Mouse (Mus musculus) retina, postnatal 7 days (tissue): Measurements from ENCODE around the gene Tfb2m.
A peak's percentile ranks its signal among the peaks of the same experiment; 100 is the strongest.

Source experiments
- DNase-seq: peaks from one replicate; pipeline ENCODE4 v3.0.0-alpha.2; 2012; ENCODE audit warnings: low read depth, low spot score

The Tfb2m gene

DNA sequence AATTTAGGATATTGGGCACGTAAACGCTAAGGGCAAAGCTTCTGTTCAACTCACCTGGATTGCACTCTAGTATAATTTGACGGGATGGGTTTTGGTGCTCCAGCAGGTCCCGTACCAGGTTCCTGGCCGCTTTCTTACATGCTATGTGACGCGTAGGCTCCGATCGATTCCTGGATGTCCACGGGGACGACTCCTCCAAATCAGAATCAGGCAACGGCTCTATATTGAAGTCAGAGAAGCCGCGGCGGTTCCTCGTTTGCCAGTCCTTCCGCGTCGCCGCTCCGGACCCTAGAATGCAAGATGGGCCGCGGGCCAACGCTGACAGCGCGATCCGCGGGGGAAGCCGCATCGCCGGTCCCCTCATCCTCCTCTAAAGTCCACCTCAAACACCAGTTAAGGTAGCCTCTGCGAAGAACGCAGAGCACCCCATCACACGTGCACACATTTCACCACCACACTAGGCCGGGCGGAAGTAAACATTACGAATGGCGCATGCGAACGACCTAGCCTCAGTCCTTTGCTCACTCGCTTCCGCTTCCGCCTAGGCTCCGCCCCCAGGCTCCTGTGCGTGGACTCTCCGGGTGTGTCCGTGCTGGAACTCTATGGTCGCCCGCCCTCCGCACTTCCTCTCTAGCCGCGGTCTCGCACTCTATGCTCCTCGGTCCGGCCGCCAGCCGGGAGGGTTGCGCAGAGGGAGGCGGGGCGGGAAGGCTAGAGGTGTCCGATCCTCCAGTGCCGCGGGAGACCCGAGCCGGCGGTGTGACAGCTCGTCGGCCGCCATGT is at the start of gene Tfb2m, which contains the start of gene Cnst:
Tfb2m (minus strand) TSS at position 500 of the 783 bp plus-strand sequence.
Cnst (plus strand) TSS at position 603 of the 783 bp plus-strand sequence.
- DNase-seq: peak; percentile 96

DNA sequence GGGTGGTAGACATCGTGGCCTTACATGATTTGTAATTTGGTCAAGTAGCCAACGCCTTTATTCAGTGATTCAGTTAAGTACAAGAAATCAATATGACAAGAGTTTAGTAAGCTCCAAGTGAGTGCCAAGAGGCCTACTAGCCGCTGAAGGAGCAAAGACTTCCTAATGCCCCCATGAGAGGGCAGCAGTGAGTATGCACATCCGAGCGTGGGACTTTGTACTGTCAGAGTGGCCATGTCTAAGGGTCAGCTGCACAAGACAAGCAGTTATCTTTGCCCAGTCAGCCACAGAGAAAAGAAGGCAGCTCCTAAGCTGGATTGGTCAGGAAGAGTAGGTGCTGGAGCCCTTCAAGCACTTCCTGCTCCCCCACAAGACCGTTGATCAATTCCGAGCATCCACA is 46.9 kb upstream of the Tfb2m start:
- DNase-seq: no peak

DNA sequence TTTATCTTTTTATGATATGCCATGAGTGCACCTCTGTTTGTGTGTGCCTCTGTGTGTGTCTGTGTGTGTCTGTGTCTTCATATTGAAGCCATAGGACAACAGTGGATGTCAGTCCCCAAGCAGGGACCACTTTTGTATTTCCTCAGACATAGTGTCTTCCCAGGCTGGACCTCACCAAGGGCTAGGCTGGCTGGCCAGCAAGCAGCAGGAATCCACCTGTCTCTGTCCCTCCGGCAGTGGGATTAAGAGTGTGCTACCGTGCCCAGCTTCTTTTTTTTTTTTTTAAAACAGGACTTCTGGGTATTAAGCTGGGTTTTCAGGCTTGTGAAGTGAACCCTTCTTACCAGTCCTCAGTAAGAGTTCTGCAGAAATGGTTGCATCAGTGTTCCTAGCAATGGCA is 46.1 kb upstream of the Tfb2m start:
- no peak for DNase-seq

DNA sequence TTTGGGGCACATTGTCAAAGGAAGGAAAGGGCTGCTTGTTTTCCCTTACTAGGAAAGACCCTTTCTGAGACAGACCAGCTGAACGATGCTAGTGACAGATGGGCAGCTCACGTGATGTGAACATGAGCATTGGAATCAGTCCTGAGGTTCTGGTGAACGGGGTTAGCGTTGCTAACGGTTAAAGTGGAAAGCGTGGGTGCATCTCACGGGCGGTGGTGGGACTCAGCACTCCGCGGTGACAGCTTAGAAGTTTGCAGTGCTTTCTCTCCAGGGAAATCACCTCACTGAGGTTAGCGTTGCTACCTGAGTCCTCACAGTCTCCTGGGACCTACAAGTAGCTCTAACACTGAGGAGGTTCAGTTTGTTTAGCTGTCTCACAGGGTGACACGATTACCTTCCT is 45.6 kb upstream of the Tfb2m start:
- no peak for DNase-seq

DNA sequence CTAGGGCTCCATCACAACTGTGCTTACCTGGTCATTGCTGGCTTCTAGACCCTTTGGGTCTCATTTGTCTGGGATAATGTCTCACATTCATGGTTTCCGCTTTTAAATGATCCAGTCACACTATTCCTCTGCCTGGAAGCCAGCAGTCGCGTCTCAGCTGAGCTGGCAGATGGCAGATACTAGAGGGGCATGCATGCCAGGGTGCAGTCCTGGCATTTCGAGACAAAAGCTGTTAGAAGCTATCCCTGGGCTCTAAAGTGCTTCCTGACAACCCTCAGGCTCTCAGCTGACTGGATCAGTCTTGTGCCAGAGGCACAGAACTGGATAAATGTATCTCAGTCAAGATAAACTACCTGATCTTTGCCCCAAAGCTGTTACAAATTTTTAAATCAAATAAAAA is 42.2 kb upstream of the Tfb2m start:
- no peak for DNase-seq

DNA sequence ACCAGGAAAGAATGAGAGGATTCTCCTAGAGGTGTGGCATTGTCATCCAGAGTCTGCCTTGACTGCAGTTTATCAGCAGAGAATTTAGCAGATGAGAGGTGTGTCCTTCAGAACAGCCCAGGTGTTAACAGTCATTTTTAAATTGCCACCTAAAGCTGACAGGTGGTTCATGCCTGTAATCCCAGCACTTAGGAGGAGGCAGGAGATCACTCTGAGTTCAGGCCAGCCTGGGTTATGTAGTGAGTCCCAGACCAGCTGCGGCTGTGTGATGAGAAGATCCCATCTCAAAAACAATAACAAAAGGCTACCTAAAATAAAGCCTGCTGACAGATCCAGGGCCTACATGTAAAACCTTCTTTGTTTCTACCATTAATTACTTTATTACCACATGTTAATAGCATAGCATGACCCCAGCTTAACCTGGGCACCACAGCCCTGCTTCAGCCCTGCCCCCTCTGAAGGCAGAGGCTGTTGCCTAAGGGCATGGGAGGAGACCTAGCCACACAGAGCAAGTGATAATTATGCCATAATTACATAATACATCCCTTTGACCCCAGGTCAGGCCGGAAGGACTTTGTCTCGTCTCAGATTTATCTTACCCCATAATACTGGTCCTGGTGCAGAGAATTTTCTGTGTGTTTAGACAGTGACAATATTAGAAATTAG is 40.5 kb upstream of the Tfb2m start:
- DNase-seq: no peak

DNA sequence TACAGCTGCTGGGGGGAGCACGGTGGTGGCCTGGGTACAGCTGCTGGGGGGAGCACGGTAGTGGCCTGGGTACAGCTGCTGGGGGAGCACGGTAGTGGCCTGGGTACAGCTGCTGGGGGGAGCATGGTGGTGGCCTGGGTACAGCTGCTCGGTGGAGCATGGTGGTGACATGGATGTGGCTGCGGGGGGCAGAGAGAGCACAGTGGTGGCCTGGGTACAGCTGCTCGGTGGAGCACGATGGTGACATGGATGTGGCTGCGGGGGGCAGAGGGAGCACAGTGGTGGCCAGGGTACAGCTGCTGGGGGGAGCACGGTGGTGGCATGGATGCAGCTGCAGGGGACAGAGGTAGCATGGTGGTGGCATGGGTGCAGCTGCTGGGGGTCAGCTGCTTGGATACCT is 39.6 kb upstream of the Tfb2m start:
- no peak for DNase-seq

DNA sequence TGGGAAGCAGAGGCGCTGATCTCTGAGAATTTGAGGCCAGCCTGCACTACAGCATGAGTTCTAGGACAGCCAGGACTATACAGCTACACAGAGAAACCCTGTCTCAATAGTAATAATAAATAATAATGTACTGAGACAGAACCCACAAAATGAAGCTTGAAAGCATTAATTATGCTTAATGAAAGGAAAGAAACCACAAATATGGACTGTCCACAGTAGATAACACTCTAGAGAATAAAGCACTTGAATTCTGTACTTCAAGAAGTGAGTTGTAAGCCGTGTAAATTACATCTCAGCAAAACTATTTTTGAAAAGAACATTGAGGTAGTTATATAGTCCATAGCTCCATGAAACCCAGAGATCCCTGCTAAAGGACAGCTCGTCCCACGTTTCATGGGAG is 38.2 kb upstream of the Tfb2m start:
- DNase-seq: no peak

DNA sequence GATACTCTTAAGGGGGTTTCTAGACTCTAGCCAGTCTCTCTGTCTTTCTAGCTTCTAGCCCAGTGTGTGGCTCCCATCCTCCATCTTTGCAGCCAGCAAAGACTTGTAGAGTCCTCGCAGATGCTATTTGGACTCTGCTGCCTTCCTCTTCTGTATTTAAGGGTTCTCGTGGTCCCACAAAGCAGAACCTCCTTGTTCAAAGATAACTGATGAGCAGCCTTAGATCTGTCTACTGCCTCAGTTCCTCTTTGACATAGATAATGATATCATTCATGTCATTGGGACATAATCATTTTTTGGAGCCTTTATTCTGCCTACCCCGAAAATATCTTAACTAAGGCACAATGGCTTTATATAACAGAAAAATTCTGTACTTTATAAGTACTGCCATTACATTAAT is 37.0 kb upstream of the Tfb2m start:
- no peak for DNase-seq

DNA sequence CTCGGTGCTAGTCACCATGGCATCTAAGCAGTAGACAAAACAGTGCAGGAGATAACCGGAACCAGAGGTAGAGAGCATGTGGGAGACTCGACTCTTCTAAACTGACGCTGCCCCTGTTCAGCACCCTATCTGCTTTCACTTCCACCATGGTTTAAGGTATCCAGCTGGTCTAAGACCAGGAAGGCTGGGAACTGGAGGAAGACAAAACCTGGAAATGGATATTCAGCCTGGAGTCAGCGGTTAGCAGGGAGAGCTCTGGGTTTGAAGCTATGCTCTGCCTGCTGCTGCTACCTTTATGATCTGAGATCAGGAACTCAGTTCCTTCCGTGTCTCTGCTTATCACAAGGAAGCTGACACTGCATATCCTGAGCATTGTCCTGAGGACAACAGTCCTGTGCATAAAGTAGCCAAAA is 36.0 kb upstream of the Tfb2m start:
- DNase-seq: no peak

DNA sequence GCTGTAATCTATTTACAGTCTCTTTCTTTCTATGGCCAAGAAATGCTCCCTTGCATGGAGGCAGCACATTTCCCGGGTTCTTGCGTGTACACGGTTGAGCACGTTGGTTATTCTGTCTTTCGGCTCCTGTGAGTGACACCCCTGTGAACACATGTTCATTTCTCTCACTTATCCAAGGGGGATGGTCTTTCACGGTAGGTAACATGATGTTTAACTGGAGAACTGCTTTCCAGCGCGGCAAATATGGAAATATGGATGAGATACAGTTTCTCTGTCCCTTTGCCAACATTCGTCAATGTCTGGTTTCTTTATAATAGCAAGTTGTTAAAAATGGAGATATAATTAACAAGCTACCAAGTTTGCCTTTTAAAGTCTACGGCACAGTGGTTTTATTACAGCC is 35.4 kb upstream of the Tfb2m start:
- DNase-seq: no peak

DNA sequence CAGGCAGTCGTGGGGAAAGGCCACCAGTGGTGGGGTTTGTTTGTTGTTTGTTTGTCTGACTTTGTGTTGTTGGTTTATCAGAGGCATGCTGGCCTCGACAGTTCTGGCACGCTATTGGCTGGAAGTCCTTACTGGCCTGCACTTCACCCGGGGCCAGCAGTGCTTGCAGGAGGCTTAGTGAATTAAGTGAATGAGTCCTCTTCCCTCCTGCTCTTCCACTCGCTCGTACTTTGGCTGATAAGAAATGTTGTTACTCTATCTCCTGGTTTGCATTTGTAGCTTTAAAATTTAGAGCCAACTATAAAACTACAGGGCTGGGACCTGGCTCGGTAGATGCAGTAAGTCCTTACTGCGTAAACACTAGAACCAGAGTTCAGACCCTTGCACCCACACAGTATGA is 34.1 kb upstream of the Tfb2m start:
- no peak for DNase-seq

DNA sequence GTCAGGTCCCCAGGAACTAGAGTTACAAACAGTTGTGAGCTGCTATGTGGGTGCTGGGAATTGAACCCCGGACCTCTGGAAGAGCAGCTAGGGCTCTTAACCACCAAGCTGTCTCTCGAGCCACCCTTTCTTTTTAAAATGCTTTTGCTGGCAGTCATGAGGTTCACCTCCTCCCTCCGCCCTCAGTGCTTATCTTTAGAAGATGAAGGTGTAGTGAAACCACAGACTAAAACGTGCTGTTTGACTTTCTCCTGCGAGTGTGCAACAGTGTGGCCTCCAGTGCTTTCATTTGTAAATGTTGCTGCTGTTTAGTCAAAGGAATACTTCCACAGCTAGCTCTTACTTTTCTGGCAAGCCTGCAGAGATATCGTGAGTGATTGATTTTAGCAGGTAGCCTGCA is 32.6 kb upstream of the Tfb2m start:
- DNase-seq: no peak

DNA sequence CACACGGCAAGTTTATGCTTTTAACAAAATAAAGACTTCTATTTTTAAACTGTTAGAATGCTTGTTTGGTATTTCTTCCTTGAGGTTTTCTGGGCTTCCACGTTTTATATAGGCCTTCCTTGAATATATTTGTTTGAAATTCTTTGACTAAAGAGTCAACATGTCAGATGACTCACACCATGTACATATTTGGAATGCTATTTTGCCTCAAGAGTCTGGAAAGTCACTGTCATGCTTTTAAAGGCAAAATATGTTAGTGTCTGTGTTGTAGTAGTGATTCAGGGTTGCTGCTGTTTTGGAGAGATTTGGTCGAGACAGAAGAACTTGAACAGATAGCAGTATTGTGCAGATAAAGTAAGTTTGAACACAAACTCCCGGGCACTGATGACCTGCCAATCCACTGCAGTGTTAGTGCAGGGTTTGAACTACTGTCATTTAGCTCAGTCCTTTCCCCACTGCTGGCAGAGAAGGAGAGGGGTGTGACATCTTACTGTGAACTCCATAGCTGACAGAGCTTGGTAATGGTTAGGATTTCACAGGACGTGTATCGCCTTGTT is 27.7 kb upstream of the Tfb2m start:
- no peak for DNase-seq

DNA sequence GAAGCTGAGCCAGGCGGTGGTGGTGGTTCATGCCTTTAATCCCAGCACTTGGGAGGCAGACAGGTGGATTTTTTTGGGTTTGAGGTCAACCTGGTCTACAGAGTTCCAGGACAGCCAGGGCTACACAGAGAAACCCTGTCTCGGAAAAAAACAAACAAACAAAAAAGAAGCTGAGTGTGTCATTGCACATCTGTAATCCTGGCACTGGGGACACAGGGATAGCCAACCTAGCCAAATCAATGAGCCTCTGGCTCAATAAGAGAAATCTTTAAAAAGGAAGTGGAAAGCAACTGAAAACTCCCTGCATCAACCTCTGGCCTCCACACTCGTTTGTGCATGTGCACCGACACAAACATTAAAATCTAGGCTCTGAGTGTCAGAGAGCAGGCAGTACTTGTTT is 25.6 kb upstream of the Tfb2m start:
- no peak for DNase-seq

DNA sequence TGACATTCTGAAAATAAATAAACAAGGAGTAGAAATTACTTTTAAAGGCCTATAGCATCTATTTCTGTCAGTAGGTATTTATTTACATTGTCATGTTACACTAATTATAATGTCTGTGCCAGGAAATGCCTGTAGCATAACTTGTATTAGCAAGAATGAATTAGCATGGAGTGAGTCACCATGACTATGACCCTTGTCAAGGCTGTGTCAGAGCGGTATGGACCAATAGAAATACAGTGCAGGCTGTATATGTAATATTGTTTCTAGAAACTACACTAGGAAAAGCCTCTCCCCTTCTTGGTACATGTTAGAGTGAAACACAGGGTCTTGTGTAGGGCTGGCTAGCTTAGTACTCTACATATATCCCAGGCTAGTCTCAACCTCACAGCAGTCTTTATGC is 24.4 kb upstream of the Tfb2m start:
- no peak for DNase-seq

DNA sequence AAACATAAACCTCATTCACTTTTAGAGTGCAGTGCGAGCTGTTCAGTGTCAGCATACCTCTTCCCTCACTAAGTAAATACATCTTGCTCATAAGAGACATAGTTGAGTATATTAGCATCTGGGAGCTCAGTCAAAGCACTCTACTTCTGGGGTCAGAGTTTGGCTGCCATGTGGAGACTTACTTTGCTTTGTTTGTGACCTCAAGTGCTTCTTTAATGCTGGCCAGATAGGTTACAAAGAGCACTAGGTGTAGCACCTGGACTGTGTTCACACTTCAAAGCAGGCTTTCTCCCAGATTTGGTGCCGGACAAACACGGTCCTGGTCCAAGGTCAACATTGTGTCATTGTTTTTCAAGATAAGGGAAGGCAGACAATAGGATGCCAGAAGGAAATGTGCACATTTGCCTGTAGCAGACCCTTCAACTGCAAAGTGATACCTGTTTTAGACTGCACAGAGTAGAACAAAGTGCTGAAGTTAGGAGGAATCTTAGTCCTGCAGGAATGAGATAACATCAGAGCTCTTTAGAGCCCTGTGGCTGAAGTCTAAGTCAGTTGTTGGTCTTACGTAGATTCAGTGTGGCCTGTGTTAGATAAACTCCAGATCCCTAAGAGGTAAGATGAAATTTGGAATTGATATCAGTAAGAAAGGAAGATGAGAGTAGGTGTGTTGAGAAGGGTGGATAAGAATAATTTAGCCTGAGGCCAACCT is 22.8 kb upstream of the Tfb2m start:
- no peak for DNase-seq

DNA sequence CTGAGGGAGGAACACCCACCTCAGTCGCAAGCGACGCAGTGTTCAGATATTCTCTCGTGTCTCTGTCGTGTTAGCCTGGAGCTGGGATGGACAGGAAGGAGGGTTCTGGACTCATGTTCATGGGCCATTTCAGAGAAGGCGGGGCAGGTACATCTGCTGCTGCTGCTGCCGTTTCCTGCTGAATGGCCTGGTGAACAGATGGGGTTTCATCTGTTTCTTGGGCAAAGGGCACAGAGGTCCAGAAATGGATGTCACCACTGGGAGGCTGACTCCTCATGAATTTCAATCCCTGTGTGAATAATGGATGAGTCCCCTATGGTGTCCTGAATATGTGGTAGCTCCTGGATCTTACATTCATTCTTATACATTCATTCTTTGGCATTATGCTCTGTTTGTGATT is 21.5 kb upstream of the Tfb2m start:
- DNase-seq: no peak

DNA sequence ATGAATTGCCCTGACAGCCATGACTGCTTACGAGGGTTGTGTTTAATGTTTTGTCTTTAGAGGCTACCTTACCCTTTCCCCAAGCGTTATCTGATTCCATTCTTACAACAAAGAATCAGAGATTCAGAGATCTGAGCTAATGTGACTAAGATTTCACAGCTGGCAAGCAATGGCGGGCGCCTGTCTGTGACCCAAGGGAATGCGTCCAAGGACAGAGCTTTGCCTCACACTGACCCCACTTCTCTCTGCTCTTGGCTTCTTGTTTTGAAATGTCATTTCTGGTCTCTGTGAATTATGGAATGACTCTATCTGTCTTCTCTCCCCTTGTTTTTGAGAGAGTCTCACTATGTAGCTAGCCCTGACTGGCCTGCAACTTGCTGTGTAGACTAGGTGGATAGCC is 17.9 kb upstream of the Tfb2m start:
- DNase-seq: no peak

DNA sequence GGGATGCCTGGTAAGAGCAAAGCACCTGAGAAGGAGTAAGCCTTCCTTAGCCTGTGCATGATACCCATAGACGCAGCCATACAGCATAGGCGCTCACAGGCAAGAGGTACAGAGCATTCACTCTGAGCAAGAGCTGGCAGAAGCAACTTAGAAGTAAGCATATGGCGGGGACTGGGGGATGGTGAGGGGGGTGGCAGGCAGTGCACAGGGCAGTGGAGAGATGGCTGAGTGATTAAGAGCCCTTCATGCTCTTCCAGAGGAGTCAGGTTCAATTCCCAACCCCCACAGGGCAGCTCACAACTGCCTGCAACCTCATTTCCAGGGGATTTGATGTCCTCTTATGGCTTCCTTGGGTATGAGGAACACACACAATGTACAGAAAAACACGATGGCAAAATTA is 17.1 kb upstream of the Tfb2m start:
- DNase-seq: no peak

DNA sequence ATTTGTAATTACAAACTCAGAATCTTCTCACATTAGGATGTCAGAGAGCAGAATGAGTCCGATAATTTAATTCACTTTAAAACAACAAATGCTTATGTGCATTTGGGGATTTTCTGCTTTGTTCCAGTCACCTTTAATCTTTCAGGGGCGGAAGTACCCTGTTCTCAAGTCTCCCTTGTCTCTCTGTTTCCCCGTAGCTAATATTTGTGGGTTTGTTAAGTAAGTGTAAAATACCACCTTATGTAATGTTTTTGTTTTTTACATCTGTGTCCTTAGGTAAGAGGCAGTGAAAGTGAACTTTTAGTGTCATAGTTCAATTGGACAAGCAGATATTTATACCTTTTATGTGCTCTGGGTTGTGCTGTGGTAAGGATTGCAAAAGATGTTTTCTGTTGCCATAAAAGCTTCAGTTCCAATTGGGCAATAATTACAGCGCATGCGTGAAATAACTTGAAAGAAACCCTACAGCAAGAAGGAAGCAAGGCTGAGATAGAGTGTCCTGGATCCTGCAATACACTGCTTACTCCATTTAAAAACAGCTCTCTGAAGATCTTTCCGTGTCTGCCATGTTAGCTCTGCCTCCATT is 14.9 kb upstream of the Tfb2m start:
- DNase-seq: no peak
